Mouse (Mus musculus) spleen, adult 2 months (tissue): ENCODE data around the gene Galnt2.

Source experiments
- CTCF ChIP-seq: fragments of 200-500 bp; IDR thresholded peaks from 2 replicates; pipeline ENCODE4 v1.5.1; 2011; ENCODE audit warnings: mild to moderate bottlenecking, inconsistent platforms; ENCODE audit not compliant: insufficient read depth, insufficient read length, insufficient replicate concordance; ENCODE audit errors: extremely low read depth
- POLR2A ChIP-seq: fragments of 200-500 bp; IDR thresholded peaks from 2 replicates; pipeline ENCODE4 v1.6.1; 2011; ENCODE audit warnings: low read depth, low read length, inconsistent platforms

DNA sequence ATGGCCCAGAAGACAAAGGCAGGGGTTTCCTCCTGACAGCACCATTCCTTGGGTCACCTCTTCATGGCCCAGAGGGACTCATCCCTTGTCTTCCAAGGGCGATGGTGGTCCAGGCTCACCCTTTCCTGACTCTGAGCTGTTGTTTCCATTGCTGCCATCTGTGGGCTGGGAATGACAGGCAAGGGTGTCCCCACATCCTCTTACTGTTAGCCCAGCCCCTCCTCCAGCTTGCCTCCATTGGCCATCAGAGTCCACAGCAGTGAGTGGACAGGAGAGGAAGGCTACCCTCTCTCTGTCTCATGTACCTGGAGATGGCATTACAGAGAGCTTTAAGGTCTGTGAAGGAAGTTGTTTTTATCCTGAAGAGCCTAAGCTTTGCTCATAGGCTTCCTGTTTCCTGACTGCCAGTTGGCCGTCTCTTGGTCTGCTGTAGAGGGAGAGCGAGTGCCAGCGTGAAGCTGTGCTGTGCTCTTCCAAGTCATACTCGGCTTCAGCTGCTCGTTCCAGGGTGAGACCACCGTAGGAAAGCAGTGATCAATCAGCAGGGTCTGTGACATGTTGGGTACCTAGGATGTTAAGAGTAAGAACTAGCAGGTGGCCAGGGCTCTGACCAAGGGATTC is 70.9 kb downstream of the Galnt2 start:
- TF ChIP-seq POLR2A (no peak), CTCF (no peak)
